Mouse (Mus musculus) neural tube, embryonic 14.5 days (tissue): ENCODE measurements around the gene Nudt3. TPM values are rescaled to one million over a fixed set of nuclear protein-coding genes. Genes with fewer than 3 reads are reported as not detected.

ENCODE experiments used
- ATAC-seq: fragments of 200-750 bp; cut with Nextera tagmentation; 2 replicates; pipeline ENCODE4 v1.8.0; 2017; ENCODE audit warnings: low read depth, mild to moderate bottlenecking, moderate TSS enrichment, moderate library complexity
- H3K27ac ChIP-seq: fragments of 300-500 bp; sonication (generic); 2 replicates; pipeline ENCODE4 v1.5.1; 2014; ENCODE audit warnings: low read depth, mild to moderate bottlenecking, control low read depth, low read length, moderate library complexity, mixed read lengths
- H3K27me3 ChIP-seq: fragments of 300-500 bp; sonication (generic); 2 replicates; pipeline ENCODE4 v1.6.1; 2014; ENCODE audit warnings: low read length; ENCODE audit not compliant: control insufficient read depth, insufficient read depth
- H3K36me3 ChIP-seq: fragments of 300-500 bp; sonication (generic); 2 replicates; pipeline ENCODE4 v1.6.1; 2014; ENCODE audit warnings: low read length, mixed read lengths; ENCODE audit not compliant: control insufficient read depth, insufficient read depth
- H3K4me1 ChIP-seq: fragments of 300-500 bp; sonication (generic); 2 replicates; pipeline ENCODE4 v1.6.1; 2014; ENCODE audit warnings: low read length; ENCODE audit not compliant: control insufficient read depth, insufficient read depth
- H3K4me2 ChIP-seq: fragments of 300-500 bp; sonication (generic); 2 replicates; pipeline ENCODE4 v1.6.1; 2014; ENCODE audit warnings: mild to moderate bottlenecking, low read depth, low read length, control low read depth
- H3K4me3 ChIP-seq: fragments of 300-500 bp; sonication (generic); 2 replicates; pipeline ENCODE4 v1.5.1; 2014; ENCODE audit warnings: low read depth, low read length, control low read depth, mixed read lengths
- H3K9ac ChIP-seq: fragments of 300-500 bp; sonication (generic); replicated peaks from 2 replicates; pipeline ENCODE4 v1.6.1; 2014; ENCODE audit warnings: low read depth, mild to moderate bottlenecking, control low read depth, low read length, mixed read lengths
- H3K9me3 ChIP-seq: fragments of 300-500 bp; sonication (generic); 2 replicates; pipeline ENCODE4 v1.6.1; 2016; ENCODE audit warnings: low read length; ENCODE audit not compliant: control insufficient read depth
- WGBS: fragments of 180-500 bp; shearing (Covaris S2); extraction: QIAGEN DNeasy Blood & Tissue Kit; methylation state at CpG from one replicate; pipeline ENCODE4 v1.1.7; 2014; 5-methylcytosine and 5-hydroxymethylcytosine counted together
- polyA plus RNA-seq: library from polyadenylated mRNA; unstranded; fragments of >200 nt; fragmentation: Nextera tagmentation; extraction: Ambion mirVana; gene quantifications from 2 replicates; pipeline ENCODE4 v1.2.1, GENCODE M21; 2014

The Nudt3 gene
- polyA plus RNA-seq, 1 experiment from 2014 or later = 125 TPM

DNA sequence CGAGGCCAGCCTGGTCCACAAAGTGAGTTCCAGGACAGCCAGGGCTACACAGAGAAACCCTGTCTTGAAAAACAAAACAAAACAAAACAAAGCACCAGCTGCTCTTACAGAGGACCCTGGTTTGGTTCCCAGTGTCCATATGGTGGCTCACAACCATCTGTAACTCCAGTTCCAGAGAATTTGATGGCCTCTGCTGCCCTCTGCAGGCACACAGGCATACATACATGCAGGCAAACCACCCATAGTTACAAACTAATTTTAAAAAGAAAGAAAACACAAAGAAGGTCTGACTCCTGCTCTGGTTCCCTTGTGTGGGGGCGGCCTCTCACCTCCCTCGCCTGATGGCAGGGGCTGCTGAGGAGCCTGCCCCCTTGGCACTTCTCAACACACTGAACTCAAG is 89.9 kb downstream of the Nudt3 start:
- H3K36me3 ChIP-seq = no peaks in the 10 kb centered on the region
- H3K4me2 ChIP-seq = no peak overlapping the region
- H3K27ac ChIP-seq = no peak overlapping the region
- H3K4me3 ChIP-seq = no peak overlapping the region
- H3K9ac ChIP-seq = no peak overlapping the region
- no peak for ATAC-seq
- no peaks in the 10 kb centered on the region for H3K27me3 ChIP-seq
- WGBS = 86% methylated on average over 3 of the region's 3 CpGs
- no peaks in the 10 kb centered on the region for H3K9me3 ChIP-seq
- no peaks in the 10 kb centered on the region for H3K4me1 ChIP-seq

DNA sequence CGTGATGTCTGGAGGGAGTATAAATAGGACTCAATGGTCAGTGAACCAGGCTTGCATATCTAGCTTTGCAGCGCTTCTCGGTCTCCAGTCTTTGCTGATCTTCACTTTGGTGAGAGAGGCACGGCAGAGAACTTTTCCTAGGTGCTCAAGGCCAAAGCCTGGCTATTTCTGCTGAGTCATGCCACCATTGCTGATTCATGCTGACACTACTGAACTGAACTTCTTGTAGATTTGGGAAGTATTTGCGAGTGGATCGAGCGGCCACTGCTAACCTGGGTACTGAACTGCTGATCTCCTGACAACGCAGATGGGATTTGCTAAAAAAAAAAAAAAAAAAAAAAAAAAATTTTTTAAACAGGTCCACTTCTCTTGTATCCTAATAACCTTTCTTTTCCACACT is 91.2 kb downstream of the Nudt3 start:
- Histone ChIP-seq H3K4me3 (no peak overlapping the region), H3K27ac (no peak overlapping the region), H3K4me2 (no peak overlapping the region), H3K36me3 (no peaks in the 10 kb centered on the region), H3K9ac (no peak overlapping the region), H3K4me1 (no peaks in the 10 kb centered on the region), H3K27me3 (no peaks in the 10 kb centered on the region), H3K9me3 (no peaks in the 10 kb centered on the region)
- no peak for ATAC-seq
- WGBS = 93% methylated on average over 8 of the region's 8 CpGs

Other genes with a start within 250 kb of the Nudt3 start
- 7.4 and 9.1 TPM in 2 replicates for gene Grm4, start 102.1 kb downstream of the Nudt3 start, polyA plus RNA-seq
- gene Hmga1, start 67.0 kb downstream of the Nudt3 start, polyA plus RNA-seq = 129 and 141 TPM in 2 replicates
- gene AI413582, start 57.7 kb downstream of the Nudt3 start, polyA plus RNA-seq = 55.9 and 77.9 TPM in 2 replicates
- gene RPS10-NUDT3, start 11.7 kb upstream of the Nudt3 start, polyA plus RNA-seq = not detected in 2 replicates
- gene Rps10, start 13.2 kb upstream of the Nudt3 start, polyA plus RNA-seq = 510 and 518 TPM in 2 replicates
- 45.5 and 53.6 TPM in 2 replicates for gene Pacsin1, start 32.0 kb upstream of the Nudt3 start, polyA plus RNA-seq
- 0.59 and 1.3 TPM in 2 replicates for gene Spdef, start 105.5 kb upstream of the Nudt3 start, polyA plus RNA-seq
- 10.0 and 11.0 TPM in 2 replicates for gene D17Wsu92e, start 197.2 kb upstream of the Nudt3 start, polyA plus RNA-seq
- 211 and 216 TPM in 2 replicates for gene Snrpc, start 214.7 kb upstream of the Nudt3 start, polyA plus RNA-seq
- gene Uhrf1bp1, start 232.9 kb upstream of the Nudt3 start, polyA plus RNA-seq = 7.3 and 9.0 TPM in 2 replicates